Mouse (Mus musculus) kidney, adult 2 months (tissue): ENCODE results near the gene Pi4kb. TPM values are rescaled to one million over a fixed set of nuclear protein-coding genes. Genes with fewer than 3 reads are reported as not detected.

Source experiments
- DNase-seq: peaks from one replicate; pipeline ENCODE4 v3.0.0; 2021
- H3K27ac ChIP-seq: fragments of 200-500 bp; 2 replicates; pipeline ENCODE4 v1.5.1; 2012; ENCODE audit warnings: low read depth, low read length, control low read depth, inconsistent platforms; ENCODE audit not compliant: insufficient read depth
- H3K27me3 ChIP-seq: fragments of 200-500 bp; replicated peaks from 2 replicates; pipeline ENCODE4 v1.6.1; 2012; ENCODE audit warnings: mild to moderate bottlenecking, moderate library complexity, low read length, inconsistent platforms; ENCODE audit not compliant: control insufficient read depth, insufficient read depth
- H3K36me3 ChIP-seq: fragments of 200-500 bp; 2 replicates; pipeline ENCODE4 v1.6.1; 2012; ENCODE audit warnings: mild to moderate bottlenecking, moderate library complexity, low read length, inconsistent platforms; ENCODE audit not compliant: control insufficient read depth, insufficient read depth
- H3K4me1 ChIP-seq: fragments of 200-500 bp; 2 replicates; pipeline ENCODE4 v1.6.1; 2011; ENCODE audit warnings: low read length; ENCODE audit not compliant: control insufficient read depth, insufficient read depth
- H3K4me3 ChIP-seq: fragments of 200-500 bp; 2 replicates; pipeline ENCODE4 v1.5.1; 2011; ENCODE audit warnings: mild to moderate bottlenecking, low read depth, low read length, control low read depth; ENCODE audit not compliant: insufficient read depth
- CTCF ChIP-seq: fragments of 200-500 bp; conservative IDR thresholded peaks from 2 replicates; pipeline ENCODE4 v1.5.1; 2011; ENCODE audit warnings: low read depth, mild to moderate bottlenecking, control low read depth, low read length, moderate library complexity, mixed read lengths; ENCODE audit not compliant: insufficient read depth, insufficient read length
- POLR2A ChIP-seq: fragments of 200-500 bp; IDR thresholded peaks from one replicate; pipeline ENCODE4 v1.6.1; 2011; ENCODE audit warnings: low read depth, low read length, control low read depth
- WGBS: fragments of 180-500 bp; shearing (Covaris S2); methylation state at CpG from one replicate; pipeline ENCODE4 v1.1.7; 2018; 5-methylcytosine and 5-hydroxymethylcytosine counted together
- polyA plus RNA-seq: library from polyadenylated mRNA; depleted of rRNA; stranded (reverse); fragments of >200 nt; gene quantifications from 2 replicates; pipeline ENCODE4 v1.2.3, GENCODE M21; 2012

Pi4kb gene
- polyA plus RNA-seq, 1 experiment: 35.9 TPM

- Histone ChIP-seq H3K4me3 (no peak overlapping the region), H3K27me3 (no peaks in the 10 kb centered on the region), H3K27ac (no peak overlapping the region), H3K36me3 (no peaks in the 10 kb centered on the region; the same call in 1 of the 2 replicates), H3K4me1 (peaks cover 6% of the 10 kb centered on the region; the same call in 1 of the 2 replicates)
- no peak for TF ChIP-seq CTCF
- no peak for TF ChIP-seq POLR2A
- 89% methylated on average over 2 of the region's 2 CpGs for WGBS
- peak; percentile 27 for DNase-seq
These were observed 11.0 kb downstream of the Pi4kb start for GRCm38 (mm10) chr3:94985513-94985912.

- Histone ChIP-seq H3K36me3 (no peaks in the 10 kb centered on the region; the same call in 1 of the 2 replicates), H3K27ac (no peak overlapping the region), H3K4me3 (no peak overlapping the region), H3K4me1 (peaks cover 6% of the 10 kb centered on the region; the same call in 1 of the 2 replicates), H3K27me3 (no peaks in the 10 kb centered on the region)
- peak; percentile 47 for DNase-seq
- TF ChIP-seq POLR2A: no peak
- TF ChIP-seq CTCF: no peak
These were observed 13.0 kb downstream of the Pi4kb start for GRCm38 (mm10) chr3:94987578-94987977.

GRCm38 (mm10) chr3:94989159-94989761 lies 14.7 kb downstream of the Pi4kb start:
- WGBS: 40% methylated on average over 9 of the region's 9 CpGs
- DNase-seq: peak; percentile 15
- no peak overlapping the region for H3K27ac ChIP-seq

GRCm38 (mm10) chr3:94996946-94997345 lies 22.4 kb downstream of the Pi4kb start:
- no peaks in the 10 kb centered on the region for H3K4me1 ChIP-seq
- peak; percentile 61 for TF ChIP-seq CTCF
- no peak for TF ChIP-seq POLR2A
- H3K36me3 ChIP-seq: peaks cover 15% of the 10 kb centered on the region
- H3K4me3 ChIP-seq: no peak overlapping the region
- peak; percentile 82 for DNase-seq
- WGBS: 34% methylated on average over 2 of the region's 2 CpGs
- no peak overlapping the region for H3K27ac ChIP-seq
- H3K27me3 ChIP-seq: no peaks in the 10 kb centered on the region

More at GRCm38 (mm10) chr3:94989159-94989761, 14.7 kb downstream of the Pi4kb start:
- Histone ChIP-seq H3K36me3 (peaks cover 6% of the 10 kb centered on the region), H3K27me3 (no peaks in the 10 kb centered on the region), H3K4me1 (peaks cover 6% of the 10 kb centered on the region; the same call in 1 of the 2 replicates), H3K4me3 (no peak overlapping the region)
- no peak for TF ChIP-seq CTCF
- no peak for TF ChIP-seq POLR2A

- no peak overlapping the region for H3K4me3 ChIP-seq
- DNase-seq: no peak
- no peaks in the 10 kb centered on the region for H3K27me3 ChIP-seq
- WGBS: 76% methylated on average over 4 of the region's 4 CpGs
- peaks cover 7% of the 10 kb centered on the region for H3K36me3 ChIP-seq
- H3K4me1 ChIP-seq: no peaks in the 10 kb centered on the region
- H3K27ac ChIP-seq: no peak overlapping the region
- TF ChIP-seq POLR2A (no peak), CTCF (no peak)
These were observed 28.0 kb downstream of the Pi4kb start for GRCm38 (mm10) chr3:95002569-95002968.

GRCm38 (mm10) chr3:95003273-95003672 lies 28.7 kb downstream of the Pi4kb start:
- peaks cover 7% of the 10 kb centered on the region for H3K36me3 ChIP-seq
- no peak overlapping the region for H3K27ac ChIP-seq
- H3K27me3 ChIP-seq: no peaks in the 10 kb centered on the region
- TF ChIP-seq POLR2A (no peak), CTCF (no peak)
- no peaks in the 10 kb centered on the region for H3K4me1 ChIP-seq
- H3K4me3 ChIP-seq: no peak overlapping the region
- no peak for DNase-seq

GRCm38 (mm10) chr3:95005651-95006050 lies 31.1 kb downstream of the Pi4kb start:
- H3K27ac ChIP-seq: no peak overlapping the region
- peaks cover 2% of the 10 kb centered on the region; the same call in 1 of the 2 replicates for H3K36me3 ChIP-seq

GRCm38 (mm10) chr3:95007706-95008105 lies 33.2 kb downstream of the Pi4kb start:
- Histone ChIP-seq H3K4me3 (no peak overlapping the region), H3K27me3 (no peaks in the 10 kb centered on the region), H3K36me3 (no peaks in the 10 kb centered on the region; the same call in 1 of the 2 replicates), H3K4me1 (no peaks in the 10 kb centered on the region), H3K27ac (no peak overlapping the region)
- TF ChIP-seq POLR2A (no peak), CTCF (no peak)
- WGBS: 79% methylated on average over 9 of the region's 9 CpGs
- no peak for DNase-seq

More at GRCm38 (mm10) chr3:95005651-95006050, 31.1 kb downstream of the Pi4kb start:
- H3K27me3 ChIP-seq: no peaks in the 10 kb centered on the region
- WGBS: 91% methylated on average over 3 of the region's 3 CpGs
- H3K4me3 ChIP-seq: no peak overlapping the region
- H3K4me1 ChIP-seq: no peaks in the 10 kb centered on the region
- no peak for DNase-seq
- no peak for TF ChIP-seq POLR2A
- TF ChIP-seq CTCF: no peak
